Mouse (Mus musculus): ENCODE results near the gene Pip5k1b.

DNA sequence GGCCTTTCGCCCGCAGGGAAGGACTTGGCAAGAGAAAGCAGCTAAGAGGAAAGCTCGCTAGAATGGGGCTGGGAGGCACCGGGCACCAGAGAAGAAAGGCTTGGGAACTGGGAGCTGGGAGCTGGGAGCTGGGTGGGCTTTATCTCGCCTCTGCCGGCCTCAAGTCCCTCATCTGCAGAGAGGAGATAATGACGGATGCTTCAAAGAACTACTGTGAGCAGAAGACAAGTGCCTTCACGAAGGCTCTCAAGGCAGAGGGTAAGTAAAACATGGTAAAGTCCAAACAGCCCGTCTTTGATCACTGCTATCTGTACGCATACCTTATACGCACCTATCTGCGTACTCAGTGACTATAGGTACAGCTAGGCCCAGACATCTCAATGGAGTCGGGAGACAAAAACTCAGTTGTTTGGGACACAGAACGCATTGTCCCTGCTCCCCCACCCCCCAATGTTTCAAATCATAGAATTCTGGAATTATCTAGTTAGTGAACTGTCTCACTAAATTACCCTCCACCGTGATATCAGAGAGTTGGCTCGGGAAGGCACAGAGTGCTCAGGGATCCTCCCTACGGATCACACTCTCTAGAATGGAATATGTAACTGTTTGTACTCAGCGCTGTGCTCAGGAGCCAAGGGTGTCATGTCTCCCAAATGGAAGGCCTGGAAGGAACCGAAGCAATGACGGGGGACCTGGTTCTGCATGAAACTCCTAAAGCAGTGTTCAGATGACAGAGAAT is 42.4 kb downstream of the Pip5k1b start:
- TF ChIP-seq POLR2A (IDR thresholded peaks at IDR 0.05; ENCODE audit: borderline replicate concordance, control insufficient read depth, low read depth, low read length) = no peak
- no peak for TF ChIP-seq CTCF (IDR thresholded peaks at IDR 0.05; ENCODE audit: control insufficient read depth, insufficient read depth, low read length)

All from bone marrow, adult 2 months (tissue).